Mouse (Mus musculus) megakaryocyte, embryonic 14.5 days (primary cell): Measurements from ENCODE around the gene Numbl. TPM values are rescaled to one million over a fixed set of nuclear protein-coding genes. Genes with fewer than 3 reads are reported as not detected.

Experiments
- H3K27me3 ChIP-seq: replicated peaks from 2 replicates; pipeline ENCODE3; 2012; ENCODE audit warnings: inconsistent platforms
- H3K36me3 ChIP-seq: replicated peaks from 2 replicates; pipeline ENCODE3; 2012; ENCODE audit warnings: low read length, inconsistent platforms, mixed read lengths
- H3K4me1 ChIP-seq: 2 replicates; pipeline ENCODE4 v1.6.1; 2012; ENCODE audit warnings: inconsistent platforms
- H3K4me3 ChIP-seq: replicated peaks from 2 replicates; pipeline ENCODE3; 2012; ENCODE audit warnings: moderate library complexity, mild to moderate bottlenecking, inconsistent platforms
- H3K9me3 ChIP-seq: 2 replicates; pipeline ENCODE4 v1.6.1; 2012; ENCODE audit warnings: inconsistent platforms
- FLI1 ChIP-seq: IDR thresholded peaks from 2 replicates; pipeline ENCODE4 v1.6.1; 2012; ENCODE audit warnings: low read length, inconsistent platforms, mixed read lengths
- GATA1 ChIP-seq: IDR thresholded peaks from 3 replicates; pipeline ENCODE4 v1.6.1; 2012; ENCODE audit warnings: mixed read lengths, low read length, inconsistent platforms, borderline replicate concordance
- polyA plus RNA-seq: library from polyadenylated mRNA; stranded (reverse); fragments of >175 nt; gene quantifications from 2 replicates; pipeline ENCODE4 v1.2.3, GENCODE M21; 2012; ENCODE audit warnings: low replicate concordance; ENCODE audit not compliant: insufficient read depth

The Numbl gene
- polyA plus RNA-seq, 1 experiment: 2.0 TPM

GRCm38 (mm10) chr7:27264761-27265160 lies 6.5 kb downstream of the Numbl start:
- peaks cover 16% of the 10 kb centered on the region for H3K9me3 ChIP-seq
- peaks cover 3% of the 10 kb centered on the region for H3K36me3 ChIP-seq
- peaks cover 20% of the 10 kb centered on the region for H3K4me1 ChIP-seq
- no peak for TF ChIP-seq GATA1
- TF ChIP-seq FLI1: no peak
- H3K4me3 ChIP-seq: no peak overlapping the region
- peaks cover 38% of the 10 kb centered on the region for H3K27me3 ChIP-seq

- Histone ChIP-seq H3K4me3 (no peak overlapping the region), H3K27me3 (peaks cover 20% of the 10 kb centered on the region), H3K36me3 (peaks cover 3% of the 10 kb centered on the region), H3K9me3 (peaks cover 23% of the 10 kb centered on the region), H3K4me1 (peaks cover 7% of the 10 kb centered on the region)
- no peak for TF ChIP-seq FLI1
- no peak for TF ChIP-seq GATA1
Observed at GRCm38 (mm10) chr7:27266515-27267128, 8.4 kb downstream of the Numbl start.

DNA sequence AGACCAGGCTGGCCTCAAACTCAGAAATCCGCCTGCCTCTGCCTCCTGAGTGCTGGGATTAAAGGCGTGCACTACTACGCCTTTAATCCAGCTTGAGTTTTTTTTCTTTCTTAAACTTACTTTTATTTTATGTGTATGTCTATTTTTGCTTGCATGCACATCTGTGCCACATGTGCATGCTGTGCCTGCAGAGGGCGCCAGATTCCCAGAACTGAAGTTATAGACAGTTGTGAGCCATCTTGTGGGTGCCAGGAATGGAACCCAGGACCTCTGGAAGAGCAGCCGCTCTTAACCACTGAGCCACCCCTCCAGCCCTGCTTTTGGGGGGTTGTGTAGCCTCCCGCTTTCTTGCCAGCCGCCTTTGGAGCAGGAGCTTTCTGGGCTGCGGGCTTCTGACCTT lies 13.2 kb downstream of the Numbl start:
- peaks cover 20% of the 10 kb centered on the region for H3K4me1 ChIP-seq
- H3K27me3 ChIP-seq: peaks cover 4% of the 10 kb centered on the region
- peaks cover 3% of the 10 kb centered on the region for H3K36me3 ChIP-seq
- H3K9me3 ChIP-seq: peaks cover 24% of the 10 kb centered on the region
- no peak overlapping the region for H3K4me3 ChIP-seq
- TF ChIP-seq GATA1 (no peak), FLI1 (no peak)

DNA sequence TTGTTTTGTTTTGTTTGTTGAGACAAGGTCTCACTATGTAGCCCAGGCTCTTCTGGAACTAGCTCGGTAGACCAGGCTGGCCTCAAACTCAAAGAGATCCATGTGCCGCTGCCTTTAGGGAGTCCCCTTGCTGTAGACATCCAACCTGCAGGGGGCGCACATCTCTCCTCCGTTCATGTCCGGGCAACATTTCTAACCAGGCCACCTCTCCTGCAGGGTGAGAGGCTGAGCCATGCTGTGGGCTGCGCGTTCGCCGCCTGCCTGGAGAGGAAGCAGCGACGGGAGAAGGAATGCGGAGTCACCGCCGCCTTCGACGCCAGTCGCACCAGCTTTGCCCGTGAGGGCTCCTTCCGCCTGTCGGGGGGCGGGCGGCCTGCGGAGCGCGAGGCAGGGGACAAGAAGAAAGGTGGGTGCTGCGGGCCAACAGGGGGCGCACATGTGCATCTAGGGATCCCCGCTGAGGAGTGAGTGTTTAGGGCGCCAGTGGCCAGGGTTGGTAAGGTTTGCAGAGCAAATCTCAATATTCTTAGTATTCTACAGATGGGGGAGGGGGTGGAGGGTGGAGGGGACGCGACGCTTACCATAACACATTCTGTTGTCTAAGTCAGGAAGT lies 15.6 kb downstream of the Numbl start:
- Histone ChIP-seq H3K4me3 (peak overlapping the region; percentile 3), H3K27me3 (peaks cover 10% of the 10 kb centered on the region), H3K36me3 (no peaks in the 10 kb centered on the region), H3K4me1 (peaks cover 21% of the 10 kb centered on the region; the same call in 1 of the 2 replicates), H3K9me3 (peaks cover 13% of the 10 kb centered on the region)
- no peak for TF ChIP-seq GATA1
- TF ChIP-seq FLI1: no peak

DNA sequence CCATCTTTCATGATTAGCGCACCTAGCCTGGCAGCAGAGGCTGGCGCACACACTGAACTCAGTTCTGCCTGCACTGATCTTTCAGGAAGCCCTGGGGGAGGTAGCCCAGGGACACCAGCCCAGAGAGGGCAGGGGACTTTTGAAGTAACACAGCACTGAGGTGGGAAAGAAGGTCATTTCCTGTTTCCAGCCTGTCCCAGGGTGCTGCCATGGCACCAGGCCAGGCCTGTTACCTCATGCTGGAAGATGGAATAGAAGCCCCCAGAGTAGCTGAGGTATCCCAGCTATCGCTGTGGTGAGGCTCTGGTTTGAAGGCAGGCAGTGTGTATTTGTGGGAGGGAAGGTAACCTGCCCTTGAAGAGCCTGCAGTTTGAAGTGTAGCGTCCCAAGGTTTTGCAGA lies 16.7 kb downstream of the Numbl start:
- H3K36me3 ChIP-seq: no peaks in the 10 kb centered on the region
- H3K9me3 ChIP-seq: peaks cover 7% of the 10 kb centered on the region
- peaks cover 10% of the 10 kb centered on the region for H3K27me3 ChIP-seq
- no peak for TF ChIP-seq FLI1
- no peak for TF ChIP-seq GATA1
- H3K4me3 ChIP-seq: no peak overlapping the region
- peaks cover 17% of the 10 kb centered on the region; the same call in 1 of the 2 replicates for H3K4me1 ChIP-seq

- H3K4me3 ChIP-seq: no peak overlapping the region
- H3K9me3 ChIP-seq: peaks cover 4% of the 10 kb centered on the region
- peaks cover 17% of the 10 kb centered on the region for H3K27me3 ChIP-seq
- TF ChIP-seq FLI1 (no peak), GATA1 (no peak)
- no peaks in the 10 kb centered on the region for H3K36me3 ChIP-seq
- peaks cover 17% of the 10 kb centered on the region; the same call in 1 of the 2 replicates for H3K4me1 ChIP-seq
Observed at GRCm38 (mm10) chr7:27276021-27276420, 17.8 kb downstream of the Numbl start.

- TF ChIP-seq FLI1: no peak
- no peak for TF ChIP-seq GATA1
Observed at GRCm38 (mm10) chr7:27277191-27277590, 19.0 kb downstream of the Numbl start.

GRCm38 (mm10) chr7:27281717-27282116 lies 23.5 kb downstream of the Numbl start:
- peaks cover 38% of the 10 kb centered on the region for H3K27me3 ChIP-seq
- no peaks in the 10 kb centered on the region for H3K9me3 ChIP-seq
- no peak overlapping the region for H3K4me3 ChIP-seq
- H3K4me1 ChIP-seq: peaks cover 14% of the 10 kb centered on the region
- no peaks in the 10 kb centered on the region for H3K36me3 ChIP-seq
- TF ChIP-seq GATA1 (no peak), FLI1 (no peak)

More at GRCm38 (mm10) chr7:27277191-27277590, 19.0 kb downstream of the Numbl start:
- H3K4me3 ChIP-seq: no peak overlapping the region
- peaks cover 17% of the 10 kb centered on the region; the same call in 1 of the 2 replicates for H3K4me1 ChIP-seq
- H3K27me3 ChIP-seq: peaks cover 23% of the 10 kb centered on the region
- no peaks in the 10 kb centered on the region for H3K9me3 ChIP-seq
- no peaks in the 10 kb centered on the region for H3K36me3 ChIP-seq

DNA sequence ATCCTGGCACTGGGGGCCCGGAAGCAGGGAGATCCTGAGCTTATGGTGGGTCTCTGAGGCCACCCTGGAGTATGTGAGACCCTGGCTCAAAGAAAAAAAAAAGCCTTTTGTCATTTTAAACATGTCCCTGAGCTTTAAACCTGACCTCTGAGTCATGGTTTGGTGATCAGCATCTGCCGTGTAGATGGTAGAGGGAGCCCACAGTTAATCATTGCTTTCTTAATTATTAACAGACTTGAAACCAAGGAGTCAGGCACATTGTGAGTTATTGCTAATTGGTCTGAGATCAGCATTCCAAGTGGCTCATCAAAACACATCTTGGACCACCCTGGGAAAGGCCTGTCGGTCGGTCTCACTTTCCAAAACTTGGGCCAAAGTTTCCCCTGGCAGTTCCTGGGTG lies 24.0 kb downstream of the Numbl start:
- H3K27me3 ChIP-seq: peaks cover 40% of the 10 kb centered on the region
- peaks cover 13% of the 10 kb centered on the region for H3K4me1 ChIP-seq
- TF ChIP-seq GATA1 (no peak), FLI1 (no peak)

More for the DNA sequence above, 24.0 kb downstream of the Numbl start:
- Histone ChIP-seq H3K4me3 (no peak overlapping the region), H3K36me3 (no peaks in the 10 kb centered on the region), H3K9me3 (no peaks in the 10 kb centered on the region)
